ENCODE assay signal across 10 mouse cellular contexts in genomic region chr12:111284532-111284931, GRCm38 (mm10). TPM values are rescaled to one million over a fixed set of nuclear protein-coding genes. Genes with fewer than 3 reads are reported as not detected.
DNase-seq lines count a peak whose midpoint lies in the region; ATAC-seq and TF ChIP-seq lines count a peak whose summit lies in the region.
"Had no signal": no experiment of that assay in that cellular context is flagged by ENCODE, and none has a peak within 500 bp of the region (broad histone marks: within the 10 kb centered on the region; RNA-seq: fewer than 3 reads in every experiment).

No protein-coding gene starts in this region.

- no peak for ATAC-seq in heart, embryonic 14.5 days (ENCODE audit: insufficient number of reproducible peaks, insufficient read depth, low FRiP score, low read depth)
- ATAC-seq in hindbrain, embryonic 12.5 days (ENCODE audit: low FRiP score), result no peak
- no peak for ATAC-seq in midbrain, embryonic 11.5 days (ENCODE audit: low FRiP score)

- H3K9ac ChIP-seq in heart, embryonic 14.5 days (ENCODE audit: low read length), result no peak overlapping the region
- no peak overlapping the region for H3K9ac ChIP-seq in hindbrain, embryonic 12.5 days
- no peak overlapping the region for H3K9ac ChIP-seq in midbrain, embryonic 11.5 days (ENCODE audit: low read length)

- H3K9me3 ChIP-seq in heart, embryonic 14.5 days (ENCODE audit: control insufficient read depth, low read length), result no peaks in the 10 kb centered on the region
- no peaks in the 10 kb centered on the region for H3K9me3 ChIP-seq in hindbrain, embryonic 12.5 days (replicated peaks)
- H3K9me3 ChIP-seq in midbrain, embryonic 11.5 days (ENCODE audit: control insufficient read depth, low read length), result no peaks in the 10 kb centered on the region

- no peaks in the 10 kb centered on the region for H3K36me3 ChIP-seq in heart, embryonic 14.5 days (ENCODE audit: control insufficient read depth, insufficient read depth, low read length)
- H3K36me3 ChIP-seq in hindbrain, embryonic 12.5 days, result no peaks in the 10 kb centered on the region
- H3K36me3 ChIP-seq in midbrain, embryonic 11.5 days (ENCODE audit: control insufficient read depth, insufficient read depth, low read length), result no peaks in the 10 kb centered on the region

- H3K4me2 ChIP-seq in heart, embryonic 14.5 days (ENCODE audit: low read length), result peak overlapping the region; percentile 37
- H3K4me2 ChIP-seq in hindbrain, embryonic 12.5 days (replicated peaks), result peak overlapping the region; percentile 20
- peak overlapping the region; percentile 30 for H3K4me2 ChIP-seq in midbrain, embryonic 11.5 days

- no peak for TF ChIP-seq POLR2A in cerebellum, adult 2 months (IDR thresholded peaks at IDR 0.05; ENCODE audit: borderline replicate concordance, insufficient read depth, low read length)

- TF ChIP-seq CTCF in cerebellum, adult 2 months (IDR thresholded peaks at IDR 0.05; ENCODE audit: borderline replicate concordance, insufficient read depth, low read depth, low read length), result no peak

- H3K4me1 ChIP-seq in heart, embryonic 14.5 days (ENCODE audit: control insufficient read depth in 2 of 2, insufficient read depth in 2 of 2, low read length in 2 of 2), result peaks cover 3 to 11% of the 10 kb centered on the region in 2 experiments; a peak in 3 of 4 replicates
- peaks cover 15% of the 10 kb centered on the region for H3K4me1 ChIP-seq in hindbrain, embryonic 12.5 days
- peaks cover 3% of the 10 kb centered on the region; the same call in 1 of the 2 replicates for H3K4me1 ChIP-seq in midbrain, embryonic 11.5 days (ENCODE audit: control insufficient read depth, insufficient read depth, low read length)
- H3K4me1 ChIP-seq in cerebellum, adult 2 months (ENCODE audit: control insufficient read depth, insufficient read depth, low read length), result no peaks in the 10 kb centered on the region; the same call in 1 of the 2 replicates

- 29% methylated on average over 10 of the region's 10 CpGs for WGBS in heart, embryonic 14.5 days
- 23% methylated on average over 10 of the region's 10 CpGs for WGBS in hindbrain, embryonic 12.5 days
- WGBS in midbrain, embryonic 11.5 days, result 32% methylated on average over 10 of the region's 10 CpGs
- 49% methylated on average over 10 of the region's 10 CpGs for WGBS in cerebellum, adult 2 months

- H3K27ac ChIP-seq in heart, embryonic 14.5 days (replicated peaks in 1 of 2; ENCODE audit: control insufficient read depth in 1 of 2, insufficient read depth in 1 of 2, low read depth in 2 of 2, low read length in 2 of 2), result no peak overlapping the region
- no peak overlapping the region for H3K27ac ChIP-seq in hindbrain, embryonic 12.5 days
- no peak overlapping the region for H3K27ac ChIP-seq in midbrain, embryonic 11.5 days (ENCODE audit: low read depth, low read length)
- H3K27ac ChIP-seq in cerebellum, adult 2 months (ENCODE audit: insufficient read depth, low read length), result no peak overlapping the region
- H3K27ac ChIP-seq: gastrocnemius, adult 2 months; layer of hippocampus, adult 2 months had no signal

- DNase-seq in heart, postnatal 4 days, result no peak
- peak; percentile 76 for DNase-seq in ZHBTc4 (ENCODE audit: low read depth, low spot score)
- no peak for DNase-seq in midbrain, embryonic 11.5 days (ENCODE audit: low spot score, missing footprints)
- DNase-seq in cerebellum, adult 2 months, result no peak
- DNase-seq in gastrocnemius, postnatal 10 days, result no peak
- no peak for DNase-seq in thymus, postnatal 0 days (ENCODE audit: low spot score)
- DNase-seq: gastrocnemius, adult 2 months had no signal

- H3K4me3 ChIP-seq in heart, embryonic 14.5 days (ENCODE audit: control insufficient read depth in 1 of 2, insufficient read depth in 1 of 2, low read depth in 1 of 2, low read length in 2 of 2), result 0 out of 4 replicates have a peak overlapping the region, but pooled peaks of 1 of the 2 experiments have one; percentile 6
- H3K4me3 ChIP-seq in hindbrain, embryonic 12.5 days, result no peak overlapping the region
- no peak overlapping the region for H3K4me3 ChIP-seq in midbrain, embryonic 11.5 days (ENCODE audit: low read depth, low read length)
- H3K4me3 ChIP-seq in cerebellum, adult 2 months (replicated peaks; ENCODE audit: insufficient read depth, low read depth, low read length), result no peak overlapping the region
- H3K4me3 ChIP-seq: gastrocnemius, adult 2 months; layer of hippocampus, adult 2 months had no signal

- H3K27me3 ChIP-seq in heart, embryonic 14.5 days (ENCODE audit: control insufficient read depth, insufficient read depth, low read length), result no peaks in the 10 kb centered on the region
- H3K27me3 ChIP-seq in hindbrain, embryonic 12.5 days, result no peaks in the 10 kb centered on the region
- H3K27me3 ChIP-seq in midbrain, embryonic 11.5 days (ENCODE audit: control insufficient read depth, insufficient read depth, low read length), result no peaks in the 10 kb centered on the region; the same call in 1 of the 2 replicates
- H3K27me3 ChIP-seq in cerebellum, adult 2 months (ENCODE audit: control insufficient read depth, insufficient read depth, low read length), result no peaks in the 10 kb centered on the region

RNA-seq across cellular contexts. Expression of gene Amn, which starts 13.6 kb away (rescaled TPM):
- polyA plus RNA-seq in heart, embryonic 14.5 days (2014; fragmentation: Nextera tagmentation; extraction: Ambion mirVana), result 1.4 and 2.0 TPM in 2 replicates
- under 1 TPM in 1 of 2 experiments, not detected in 1; 0.43 TPM for total RNA-seq in heart, postnatal 4 days (2021)
- polyA plus RNA-seq in hindbrain, embryonic 12.5 days (2016; fragmentation: Nextera tagmentation; extraction: Ambion mirVana), result 0.69 and 1.0 TPM in 2 replicates
- polyA plus RNA-seq in midbrain, embryonic 11.5 days (2014; fragmentation: Nextera tagmentation; extraction: Ambion mirVana), result 0.22 TPM in 1 of 2 replicates, not detected in the other
- 6.4 and 9.6 TPM in 2 replicates for polyA plus RNA-seq in cerebellum, adult 2 months (2012; rRNA removed)
- under 1 TPM in 1 of 2 experiments, not detected in 1; 0.34 TPM for total RNA-seq in gastrocnemius, postnatal 10 days (2021)
- polyA plus RNA-seq in thymus, postnatal 0 days (2015; fragmentation: Nextera tagmentation; extraction: Ambion mirVana), result 0.93 and 1.0 TPM in 2 replicates
- total RNA-seq: gastrocnemius, adult 2 months had no signal
